Mouse (Mus musculus): ENCODE data around the gene Pdcl3. TPM values are rescaled to one million over a fixed set of nuclear protein-coding genes. Genes with fewer than 3 reads are reported as not detected.

Gene Pdcl3
- polyA plus RNA-seq (2015; fragmentation: Nextera tagmentation; extraction: Ambion mirVana): 147 and 155 TPM in 2 replicates

GRCm38 (mm10) chr1:38985308-38985707 lies at the start of gene Pdcl3:
Pdcl3 (plus strand) TSS chr1:38985608.
- H3K36me3 ChIP-seq (ENCODE audit: control insufficient read depth, insufficient read depth, low read length): no peaks in the 10 kb centered on the region
- peaks cover 9% of the 10 kb centered on the region for H3K4me1 ChIP-seq (ENCODE audit: control insufficient read depth, insufficient read depth, low read length)
- no peak for ATAC-seq
- H3K4me2 ChIP-seq (ENCODE audit: low read depth, low read length): no peak within 1 kb of the TSS
- no peak within 1 kb of the TSS for H3K9ac ChIP-seq (ENCODE audit: low read depth, low read length)
- WGBS: 87% methylated on average over 3 of the region's 3 CpGs
- no peak within 1 kb of the TSS for H3K4me3 ChIP-seq (ENCODE audit: low read length)
- H3K27me3 ChIP-seq (replicated peaks; ENCODE audit: control insufficient read depth, insufficient read depth, low read length): no peaks in the 10 kb centered on the region
- H3K27ac ChIP-seq (ENCODE audit: low read length): no peak within 1 kb of the TSS
- H3K9me3 ChIP-seq (ENCODE audit: control insufficient read depth, low read length): no peaks in the 10 kb centered on the region

GRCm38 (mm10) chr1:38936780-38937179 lies 48.6 kb upstream of the Pdcl3 start:
- H3K4me2 ChIP-seq (ENCODE audit: low read depth, low read length): no peak overlapping the region
- no peaks in the 10 kb centered on the region for H3K9me3 ChIP-seq (ENCODE audit: control insufficient read depth, low read length)
- ATAC-seq: no peak
- no peak overlapping the region for H3K9ac ChIP-seq (ENCODE audit: low read depth, low read length)
- H3K4me1 ChIP-seq (ENCODE audit: control insufficient read depth, insufficient read depth, low read length): no peaks in the 10 kb centered on the region
- no peak overlapping the region for H3K27ac ChIP-seq (ENCODE audit: low read length)
- H3K36me3 ChIP-seq (ENCODE audit: control insufficient read depth, insufficient read depth, low read length): no peaks in the 10 kb centered on the region
- WGBS: 24% methylated on average over 6 of the region's 6 CpGs
- no peaks in the 10 kb centered on the region for H3K27me3 ChIP-seq (replicated peaks; ENCODE audit: control insufficient read depth, insufficient read depth, low read length)
- H3K4me3 ChIP-seq (ENCODE audit: low read length): no peak overlapping the region

GRCm38 (mm10) chr1:38938849-38939248 lies 46.6 kb upstream of the Pdcl3 start, which contains the start of gene Nms:
Nms (plus strand) TSS chr1:38939149.
- no peaks in the 10 kb centered on the region for H3K27me3 ChIP-seq (replicated peaks; ENCODE audit: control insufficient read depth, insufficient read depth, low read length)
- no peaks in the 10 kb centered on the region for H3K36me3 ChIP-seq (ENCODE audit: control insufficient read depth, insufficient read depth, low read length)
- WGBS: 74% methylated on average over 6 of the region's 6 CpGs
- ATAC-seq: no peak
- no peak within 1 kb of the TSS for H3K9ac ChIP-seq (ENCODE audit: low read depth, low read length)
- H3K4me1 ChIP-seq (ENCODE audit: control insufficient read depth, insufficient read depth, low read length): no peaks in the 10 kb centered on the region
- H3K4me2 ChIP-seq (ENCODE audit: low read depth, low read length): no peak within 1 kb of the TSS
- no peak within 1 kb of the TSS for H3K4me3 ChIP-seq (ENCODE audit: low read length)
- H3K9me3 ChIP-seq (ENCODE audit: control insufficient read depth, low read length): no peaks in the 10 kb centered on the region
- H3K27ac ChIP-seq (ENCODE audit: low read length): no peak within 1 kb of the TSS

GRCm38 (mm10) chr1:38939608-38940007 lies 45.8 kb upstream of the Pdcl3 start:
- Histone ChIP-seq H3K27me3 (replicated peaks; ENCODE audit: control insufficient read depth, insufficient read depth, low read length) (no peaks in the 10 kb centered on the region), H3K27ac (ENCODE audit: low read length) (no peak overlapping the region), H3K9ac (ENCODE audit: low read depth, low read length) (no peak overlapping the region), H3K9me3 (ENCODE audit: control insufficient read depth, low read length) (no peaks in the 10 kb centered on the region), H3K36me3 (ENCODE audit: control insufficient read depth, insufficient read depth, low read length) (no peaks in the 10 kb centered on the region), H3K4me2 (ENCODE audit: low read depth, low read length) (no peak overlapping the region), H3K4me3 (ENCODE audit: low read length) (no peak overlapping the region), H3K4me1 (ENCODE audit: control insufficient read depth, insufficient read depth, low read length) (no peaks in the 10 kb centered on the region)
- WGBS: 3% methylated on average over 5 of the region's 5 CpGs
- no peak for ATAC-seq

GRCm38 (mm10) chr1:38956457-38956856 lies 29.0 kb upstream of the Pdcl3 start:
- Histone ChIP-seq H3K4me1 (ENCODE audit: control insufficient read depth, insufficient read depth, low read length) (no peaks in the 10 kb centered on the region), H3K36me3 (ENCODE audit: control insufficient read depth, insufficient read depth, low read length) (no peaks in the 10 kb centered on the region)
- no peak for ATAC-seq

GRCm38 (mm10) chr1:38969116-38969515 lies 16.3 kb upstream of the Pdcl3 start:
- no peak overlapping the region for H3K4me3 ChIP-seq (ENCODE audit: low read length)
- no peak for ATAC-seq
- H3K4me2 ChIP-seq (ENCODE audit: low read depth, low read length): no peak overlapping the region
- H3K9ac ChIP-seq (ENCODE audit: low read depth, low read length): no peak overlapping the region
- H3K27ac ChIP-seq (ENCODE audit: low read length): no peak overlapping the region
- no peaks in the 10 kb centered on the region for H3K36me3 ChIP-seq (ENCODE audit: control insufficient read depth, insufficient read depth, low read length)
- no peaks in the 10 kb centered on the region for H3K9me3 ChIP-seq (ENCODE audit: control insufficient read depth, low read length)
- H3K4me1 ChIP-seq (ENCODE audit: control insufficient read depth, insufficient read depth, low read length): no peaks in the 10 kb centered on the region
- WGBS: 86% methylated on average over 1 of the region's 1 CpGs
- H3K27me3 ChIP-seq (replicated peaks; ENCODE audit: control insufficient read depth, insufficient read depth, low read length): no peaks in the 10 kb centered on the region

More at GRCm38 (mm10) chr1:38956457-38956856, 29.0 kb upstream of the Pdcl3 start:
- no peak overlapping the region for H3K9ac ChIP-seq (ENCODE audit: low read depth, low read length)
- no peak overlapping the region for H3K4me3 ChIP-seq (ENCODE audit: low read length)
- H3K27me3 ChIP-seq (replicated peaks; ENCODE audit: control insufficient read depth, insufficient read depth, low read length): no peaks in the 10 kb centered on the region
- 90% methylated on average over 3 of the region's 3 CpGs for WGBS
- no peak overlapping the region for H3K27ac ChIP-seq (ENCODE audit: low read length)
- H3K4me2 ChIP-seq (ENCODE audit: low read depth, low read length): no peak overlapping the region
- H3K9me3 ChIP-seq (ENCODE audit: control insufficient read depth, low read length): no peaks in the 10 kb centered on the region

GRCm38 (mm10) chr1:38971712-38972111 lies 13.7 kb upstream of the Pdcl3 start:
- no peaks in the 10 kb centered on the region for H3K36me3 ChIP-seq (ENCODE audit: control insufficient read depth, insufficient read depth, low read length)
- ATAC-seq: no peak
- WGBS: 79% methylated on average over 3 of the region's 3 CpGs
- H3K4me2 ChIP-seq (ENCODE audit: low read depth, low read length): no peak overlapping the region
- H3K27me3 ChIP-seq (replicated peaks; ENCODE audit: control insufficient read depth, insufficient read depth, low read length): no peaks in the 10 kb centered on the region
- no peak overlapping the region for H3K9ac ChIP-seq (ENCODE audit: low read depth, low read length)
- H3K27ac ChIP-seq (ENCODE audit: low read length): no peak overlapping the region
- H3K4me3 ChIP-seq (ENCODE audit: low read length): no peak overlapping the region
- H3K4me1 ChIP-seq (ENCODE audit: control insufficient read depth, insufficient read depth, low read length): no peaks in the 10 kb centered on the region
- H3K9me3 ChIP-seq (ENCODE audit: control insufficient read depth, low read length): no peaks in the 10 kb centered on the region

GRCm38 (mm10) chr1:38972986-38973592 lies 12.3 kb upstream of the Pdcl3 start:
- Histone ChIP-seq H3K4me1 (ENCODE audit: control insufficient read depth, insufficient read depth, low read length) (no peaks in the 10 kb centered on the region), H3K4me3 (ENCODE audit: low read length) (no peak overlapping the region), H3K9me3 (ENCODE audit: control insufficient read depth, low read length) (no peaks in the 10 kb centered on the region), H3K27me3 (replicated peaks; ENCODE audit: control insufficient read depth, insufficient read depth, low read length) (no peaks in the 10 kb centered on the region), H3K9ac (ENCODE audit: low read depth, low read length) (no peak overlapping the region), H3K27ac (ENCODE audit: low read length) (no peak overlapping the region), H3K36me3 (ENCODE audit: control insufficient read depth, insufficient read depth, low read length) (no peaks in the 10 kb centered on the region), H3K4me2 (ENCODE audit: low read depth, low read length) (no peak overlapping the region)
- no peak for ATAC-seq
- 79% methylated on average over 9 of the region's 9 CpGs for WGBS

GRCm38 (mm10) chr1:38979953-38980352 lies 5.5 kb upstream of the Pdcl3 start:
- WGBS: 77% methylated on average over 7 of the region's 7 CpGs
- H3K36me3 ChIP-seq (ENCODE audit: control insufficient read depth, insufficient read depth, low read length): no peaks in the 10 kb centered on the region
- H3K27ac ChIP-seq (ENCODE audit: low read length): no peak overlapping the region
- H3K9ac ChIP-seq (ENCODE audit: low read depth, low read length): no peak overlapping the region
- H3K4me1 ChIP-seq (ENCODE audit: control insufficient read depth, insufficient read depth, low read length): no peaks in the 10 kb centered on the region
- H3K4me3 ChIP-seq (ENCODE audit: low read length): no peak overlapping the region
- H3K27me3 ChIP-seq (replicated peaks; ENCODE audit: control insufficient read depth, insufficient read depth, low read length): no peaks in the 10 kb centered on the region
- no peak overlapping the region for H3K4me2 ChIP-seq (ENCODE audit: low read depth, low read length)
- H3K9me3 ChIP-seq (ENCODE audit: control insufficient read depth, low read length): no peaks in the 10 kb centered on the region
- ATAC-seq: no peak

GRCm38 (mm10) chr1:38983870-38984269 lies 1.5 kb upstream of the Pdcl3 start:
- Histone ChIP-seq H3K27ac (ENCODE audit: low read length) (no peak overlapping the region), H3K36me3 (ENCODE audit: control insufficient read depth, insufficient read depth, low read length) (no peaks in the 10 kb centered on the region), H3K27me3 (replicated peaks; ENCODE audit: control insufficient read depth, insufficient read depth, low read length) (no peaks in the 10 kb centered on the region), H3K4me2 (ENCODE audit: low read depth, low read length) (no peak overlapping the region), H3K9ac (ENCODE audit: low read depth, low read length) (no peak overlapping the region), H3K4me3 (ENCODE audit: low read length) (no peak overlapping the region), H3K4me1 (ENCODE audit: control insufficient read depth, insufficient read depth, low read length) (peaks cover 6% of the 10 kb centered on the region; the same call in 1 of the 2 replicates), H3K9me3 (ENCODE audit: control insufficient read depth, low read length) (no peaks in the 10 kb centered on the region)
- WGBS: 31% methylated on average over 2 of the region's 2 CpGs
- ATAC-seq: no peak
